Mouse (Mus musculus) kidney, adult 8-10 months (tissue): Measurements from ENCODE around the gene Dusp27.

Experiments
- DNase-seq, 2 experiments: peaks; one replicate each; pipeline ENCODE4 v3.0.0; 2022

Dusp27 gene

DNA sequence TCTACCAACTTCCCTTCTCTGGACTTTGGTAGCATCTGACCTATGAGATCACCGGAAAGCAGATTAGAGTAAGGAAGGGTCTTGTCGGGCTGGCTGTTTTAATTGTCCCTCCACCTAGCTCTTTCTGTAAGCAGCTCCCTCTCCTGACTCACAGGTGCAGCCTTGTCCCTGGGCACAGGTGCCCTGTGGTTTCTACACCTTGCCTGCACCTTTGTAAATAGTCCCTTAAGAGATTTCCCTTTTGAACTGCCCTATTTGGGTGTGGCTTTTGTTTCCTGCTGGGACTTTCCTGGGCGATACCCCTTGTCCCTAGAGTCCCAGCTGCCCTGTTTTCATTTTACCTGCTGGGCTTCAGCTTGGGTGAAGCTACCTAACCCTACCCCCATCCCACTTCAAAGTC is 33.3 kb downstream of the Dusp27 start:
- DNase-seq, result no peak

DNA sequence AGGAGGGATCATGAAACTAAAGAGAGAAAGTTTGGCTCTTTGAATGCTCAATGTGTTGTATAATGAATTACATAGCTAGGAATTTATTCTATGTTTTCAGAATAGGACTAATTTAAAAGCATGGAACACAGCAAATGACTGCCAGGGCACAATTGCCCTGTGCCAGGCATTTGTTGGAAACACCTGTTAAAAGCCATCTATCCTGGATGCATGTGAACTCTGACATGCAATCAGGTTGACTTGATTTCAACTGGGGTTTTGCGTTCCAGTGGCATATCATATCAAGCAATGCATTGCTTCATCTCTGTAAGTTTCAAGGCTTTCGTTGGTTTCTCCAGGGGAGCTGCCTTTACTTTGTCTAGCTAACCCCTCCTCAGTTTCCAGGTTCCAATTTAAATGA is 37.4 kb downstream of the Dusp27 start:
- DNase-seq, result no peak

DNA sequence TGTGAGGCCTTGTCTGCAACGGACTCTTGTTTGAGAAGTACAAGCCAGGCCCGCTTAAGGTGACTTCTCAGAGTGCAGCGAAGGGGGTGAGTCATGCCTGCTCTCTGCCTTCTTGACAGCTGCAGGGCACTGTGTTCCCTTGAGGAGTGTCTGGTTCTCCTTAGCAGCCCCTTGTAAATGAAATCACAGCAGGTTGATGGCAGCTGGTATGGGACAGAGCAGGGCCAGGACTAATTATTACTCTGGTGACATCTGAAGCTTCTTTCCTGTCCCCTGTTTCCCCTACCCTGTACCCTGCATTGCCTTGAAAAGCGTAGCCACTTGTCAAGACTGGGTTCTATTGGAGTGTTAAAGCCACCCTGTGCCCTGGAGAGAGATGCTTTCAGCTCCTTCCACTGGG is 38.0 kb downstream of the Dusp27 start:
- no peak for DNase-seq

DNA sequence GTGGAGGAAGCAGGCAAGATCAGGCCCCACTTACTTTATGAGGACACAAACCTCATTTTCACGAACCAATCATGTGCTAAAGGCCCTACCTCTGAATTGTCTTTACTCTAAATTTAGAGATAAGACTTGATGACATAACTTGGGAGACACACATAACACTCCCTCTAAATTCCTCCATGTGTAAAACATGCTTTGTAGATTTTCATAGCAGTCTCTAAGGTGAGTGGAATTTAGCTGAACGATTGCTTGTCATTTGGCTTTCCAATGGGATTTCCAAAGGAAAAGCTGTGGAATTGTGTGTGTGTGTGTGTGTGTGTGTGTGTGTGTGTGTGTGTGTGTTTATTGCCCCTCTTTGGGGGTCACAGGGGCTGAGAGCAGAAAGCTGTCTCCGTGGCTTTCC is 38.4 kb downstream of the Dusp27 start:
- no peak for DNase-seq

DNA sequence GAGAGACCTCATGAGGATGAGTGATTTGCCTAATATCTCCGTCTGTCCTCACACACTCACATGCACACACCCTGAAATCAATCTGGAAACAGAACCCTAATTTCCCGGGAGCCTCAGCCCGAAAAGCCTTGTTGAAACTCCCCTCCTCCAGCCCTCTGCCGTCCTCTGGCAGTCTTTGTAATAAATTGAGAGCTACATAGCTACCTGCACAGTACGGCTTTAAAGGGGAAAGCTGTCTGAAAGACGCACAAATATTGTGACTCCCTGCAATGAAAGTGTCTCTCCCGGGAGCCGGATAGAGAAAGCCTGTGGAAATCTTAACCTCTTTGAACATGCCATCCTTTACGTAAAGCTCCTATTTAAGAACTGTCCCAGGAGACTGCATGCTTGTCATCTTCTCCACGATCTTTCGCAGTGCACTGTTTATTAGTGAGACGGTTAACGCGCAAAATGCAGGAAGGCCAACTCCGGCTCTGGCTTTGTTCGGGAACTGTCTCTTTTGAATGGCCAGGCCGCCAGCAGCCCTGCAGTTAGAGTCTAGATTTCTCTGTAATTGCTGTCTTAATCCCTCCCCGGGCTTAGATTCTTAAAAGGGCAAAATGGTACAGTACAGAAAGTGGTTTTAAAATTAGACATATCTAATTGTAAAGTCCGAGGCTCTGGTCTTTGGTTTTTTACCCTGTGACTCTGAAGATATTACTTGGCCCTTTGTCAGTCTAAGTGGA is 39.1 kb downstream of the Dusp27 start:
- DNase-seq, result no peak

DNA sequence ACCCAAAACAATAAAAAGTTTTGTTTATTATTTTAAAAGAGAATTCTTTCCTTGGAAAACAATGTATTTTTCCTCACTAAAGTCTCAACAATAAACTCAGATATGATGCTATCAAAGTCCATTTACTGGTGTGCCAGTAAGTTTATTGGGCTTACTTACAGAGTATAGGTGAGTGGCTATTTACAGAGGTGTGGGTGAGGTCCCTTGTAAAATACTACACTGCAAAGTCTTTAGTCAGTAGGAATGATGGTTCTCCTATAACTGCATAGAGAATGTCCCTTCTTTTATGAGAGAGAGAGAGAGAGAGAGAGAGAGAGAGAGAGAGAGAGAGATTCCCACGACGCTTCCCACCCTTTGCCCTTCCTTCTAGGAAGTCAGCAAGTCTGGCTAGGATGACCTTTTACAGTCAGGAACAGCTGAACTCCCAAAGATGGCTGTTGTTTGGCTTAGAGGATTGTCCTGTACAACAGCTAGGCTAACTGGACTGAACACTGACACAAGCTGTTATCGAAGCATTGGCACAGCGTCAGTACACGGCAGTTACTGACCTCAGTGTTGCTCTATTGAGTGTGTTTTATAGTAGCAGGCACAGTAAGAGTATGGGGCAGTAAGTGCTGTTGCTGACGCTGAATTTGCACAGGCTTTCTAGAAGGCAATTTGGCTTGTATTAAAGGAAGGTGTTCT is 50.5 kb downstream of the Dusp27 start:
- no peak for DNase-seq

DNA sequence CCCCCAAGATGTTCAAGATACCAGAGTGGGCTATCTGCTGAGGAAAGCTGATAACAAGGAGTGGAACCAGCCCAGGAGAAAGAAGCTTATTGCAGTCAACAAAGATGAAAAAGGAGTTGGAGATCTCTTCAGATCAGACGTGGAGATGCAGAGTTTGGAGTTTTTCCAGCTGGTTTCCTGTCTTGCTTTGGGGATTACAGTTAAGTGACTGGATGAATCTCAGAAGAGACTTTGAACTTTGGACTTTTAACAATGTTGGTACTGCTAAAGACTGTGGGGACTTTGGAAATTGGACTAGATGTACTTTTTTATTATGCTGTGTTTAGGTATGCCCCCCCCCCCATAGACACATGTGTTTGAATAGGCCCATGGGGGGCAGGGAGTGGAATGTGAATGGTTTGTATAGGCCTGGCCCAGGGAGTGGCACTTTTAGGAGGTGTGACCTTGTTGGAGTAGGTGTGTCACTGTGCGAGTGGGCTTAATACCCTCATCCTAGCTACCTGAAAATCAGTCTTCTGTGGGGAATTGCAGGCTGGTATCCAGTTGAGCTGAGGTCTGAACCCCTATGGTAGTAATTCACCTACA is 59.8 kb downstream of the Dusp27 start:
- peak in 1 of 2 experiments; percentile 19 for DNase-seq

DNA sequence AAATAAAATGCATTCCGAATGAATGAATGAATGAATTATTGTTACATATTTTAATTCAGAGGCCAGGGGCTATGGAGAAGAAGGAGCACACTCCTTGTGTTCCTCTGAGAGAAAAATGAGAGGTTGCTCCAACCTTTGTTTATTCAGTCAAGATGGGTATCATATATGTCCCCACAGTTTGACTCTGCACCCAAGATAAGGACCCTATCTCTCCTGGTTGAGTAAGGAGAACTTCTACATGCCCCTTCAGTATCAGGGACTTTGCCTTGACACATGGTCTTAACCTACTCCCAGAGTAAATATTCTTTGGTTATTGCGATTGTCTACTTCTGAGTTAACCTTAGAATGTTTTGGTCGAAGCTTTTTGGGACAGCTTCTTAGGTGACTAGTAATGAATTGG is 63.9 kb downstream of the Dusp27 start:
- no peak for DNase-seq

DNA sequence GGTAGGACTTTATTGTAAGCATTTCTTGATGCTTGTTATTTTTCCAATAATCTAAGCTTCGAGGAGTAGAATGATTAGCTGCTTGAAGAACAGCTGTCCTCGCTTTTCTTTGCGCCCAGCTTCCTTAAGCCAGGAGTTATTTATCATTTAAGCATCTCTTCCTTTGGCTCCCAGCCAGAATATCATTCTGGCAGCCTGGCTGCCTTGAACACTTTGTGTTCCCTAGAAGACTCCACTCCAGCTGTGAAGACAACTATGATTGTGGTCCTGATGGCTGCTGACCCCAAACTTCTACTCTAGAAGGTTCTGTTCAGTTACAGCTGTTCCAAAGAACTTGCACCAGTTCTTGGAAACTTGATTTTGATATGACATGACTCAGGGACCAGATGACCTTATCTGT is 66.2 kb downstream of the Dusp27 start:
- no peak for DNase-seq

DNA sequence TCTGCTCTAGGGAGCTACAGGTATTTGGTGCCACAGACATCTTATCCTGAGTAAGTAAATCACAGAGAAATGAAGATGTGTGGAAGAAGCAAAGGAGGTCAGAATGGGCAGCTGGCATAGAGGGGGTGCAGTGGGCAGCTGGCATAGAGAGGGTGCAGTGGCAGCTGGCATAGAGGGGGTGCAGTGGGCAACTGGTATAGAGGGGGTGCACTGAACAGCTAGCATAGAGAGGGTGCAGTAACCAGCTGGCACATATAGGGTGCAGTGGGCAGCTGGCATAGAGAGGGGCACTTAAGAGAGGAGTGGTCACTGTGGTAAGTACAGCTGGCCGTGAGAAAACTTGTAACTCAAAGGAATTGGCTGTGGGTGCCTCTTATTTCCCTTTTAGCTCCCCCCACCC is 67.3 kb downstream of the Dusp27 start:
- DNase-seq, result no peak

DNA sequence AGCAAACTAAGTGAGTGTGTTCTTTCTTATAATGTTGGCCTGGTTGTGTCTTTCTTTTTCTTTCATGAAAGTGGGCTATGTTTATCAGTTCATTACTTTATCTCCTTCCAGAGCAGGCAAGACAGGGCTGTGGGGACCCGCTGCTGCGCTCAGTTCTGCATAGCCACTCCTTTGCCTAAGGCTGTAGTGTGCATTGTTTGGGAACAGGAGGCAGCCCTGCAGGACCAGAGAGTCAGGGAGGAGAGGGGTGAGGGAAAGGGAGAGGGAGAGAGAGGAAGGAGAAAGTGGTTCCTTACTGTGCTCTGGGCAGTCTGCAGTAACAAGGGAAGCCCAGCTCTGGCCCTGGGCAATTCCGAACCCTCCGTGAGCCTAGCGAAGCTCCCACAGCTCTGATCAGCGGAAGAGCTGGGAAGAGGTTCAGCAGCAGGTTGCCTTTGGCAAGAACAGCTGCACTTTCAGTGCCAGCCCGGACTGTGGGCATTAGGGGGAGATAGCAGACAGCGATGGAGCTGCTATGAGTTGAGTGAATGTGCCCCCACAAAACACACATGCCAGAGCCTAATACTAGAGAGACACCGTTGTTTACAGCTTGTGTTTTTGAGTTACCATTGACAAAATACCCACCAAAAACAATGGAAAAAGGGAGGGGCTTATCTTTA is 71.5 kb downstream of the Dusp27 start:
- DNase-seq, result no peak

DNA sequence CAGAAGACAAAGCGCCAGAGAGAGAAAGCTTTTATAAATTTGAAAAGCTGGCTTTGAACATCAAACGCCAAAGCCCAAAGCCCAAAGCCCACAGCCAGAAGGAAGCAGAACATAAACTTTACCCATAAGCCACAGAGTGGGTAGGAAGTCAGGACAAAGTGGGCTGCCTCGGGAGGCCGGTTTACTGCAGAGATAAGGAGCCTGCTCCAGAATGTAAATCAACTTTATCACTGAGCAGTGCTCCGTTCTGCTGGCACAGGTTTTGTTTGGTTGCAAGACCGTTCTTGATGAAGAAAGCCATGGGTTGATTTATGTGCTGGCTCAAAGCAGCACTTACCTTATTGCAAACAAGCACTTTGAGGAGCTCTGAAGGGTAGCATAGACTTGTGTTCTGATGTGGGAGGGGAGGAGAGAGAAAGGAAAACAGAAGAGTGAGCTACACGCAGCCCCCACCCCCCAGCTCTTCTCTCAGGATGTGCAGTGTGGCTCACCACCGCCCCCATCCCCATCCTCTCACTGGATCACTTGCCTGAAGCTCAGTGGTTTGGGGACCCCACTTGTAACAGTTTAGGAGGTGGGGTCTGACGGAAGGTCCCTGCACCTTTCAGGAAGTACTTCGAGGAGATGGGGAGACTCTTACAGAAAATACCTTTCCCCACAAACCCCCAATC is 74.3 kb downstream of the Dusp27 start:
- no peak for DNase-seq

DNA sequence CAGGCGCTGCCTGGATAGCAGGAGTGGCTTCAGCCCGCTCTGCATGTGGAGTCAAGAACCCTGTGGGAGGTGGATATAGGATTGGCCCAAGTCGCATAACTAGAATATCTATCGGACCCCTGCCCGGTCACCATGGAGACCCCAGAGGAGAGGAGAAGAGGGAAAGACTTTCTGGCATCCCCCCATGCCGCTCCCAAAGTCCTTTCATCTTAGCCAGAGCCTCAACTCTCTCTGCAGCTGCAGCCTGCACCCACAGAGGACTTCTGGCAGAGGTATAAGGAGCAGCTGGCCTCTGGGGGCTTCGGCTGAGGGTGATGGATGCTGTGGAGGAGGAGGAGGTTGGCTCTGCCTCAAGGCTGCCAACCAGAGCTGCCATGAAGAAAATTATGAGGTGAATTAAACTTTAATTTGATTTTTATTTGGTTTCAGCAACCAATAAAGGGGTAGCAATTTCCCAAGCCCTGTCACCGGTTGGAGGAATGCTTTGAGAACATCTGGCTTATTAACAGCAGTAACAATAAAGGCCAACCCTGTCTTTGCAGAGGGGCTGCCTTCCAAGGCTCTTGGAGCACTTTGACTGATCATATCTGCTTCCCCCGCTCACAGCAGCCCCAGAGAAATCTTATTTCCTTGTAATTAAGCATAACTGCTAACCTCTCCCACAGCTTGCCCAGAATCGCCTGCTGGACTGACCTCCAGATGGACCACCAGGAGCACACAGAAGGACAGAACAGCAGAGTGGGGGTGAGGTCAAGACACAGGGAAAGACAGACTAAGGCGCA is 78.5 kb downstream of the Dusp27 start:
- DNase-seq, result no peak

DNA sequence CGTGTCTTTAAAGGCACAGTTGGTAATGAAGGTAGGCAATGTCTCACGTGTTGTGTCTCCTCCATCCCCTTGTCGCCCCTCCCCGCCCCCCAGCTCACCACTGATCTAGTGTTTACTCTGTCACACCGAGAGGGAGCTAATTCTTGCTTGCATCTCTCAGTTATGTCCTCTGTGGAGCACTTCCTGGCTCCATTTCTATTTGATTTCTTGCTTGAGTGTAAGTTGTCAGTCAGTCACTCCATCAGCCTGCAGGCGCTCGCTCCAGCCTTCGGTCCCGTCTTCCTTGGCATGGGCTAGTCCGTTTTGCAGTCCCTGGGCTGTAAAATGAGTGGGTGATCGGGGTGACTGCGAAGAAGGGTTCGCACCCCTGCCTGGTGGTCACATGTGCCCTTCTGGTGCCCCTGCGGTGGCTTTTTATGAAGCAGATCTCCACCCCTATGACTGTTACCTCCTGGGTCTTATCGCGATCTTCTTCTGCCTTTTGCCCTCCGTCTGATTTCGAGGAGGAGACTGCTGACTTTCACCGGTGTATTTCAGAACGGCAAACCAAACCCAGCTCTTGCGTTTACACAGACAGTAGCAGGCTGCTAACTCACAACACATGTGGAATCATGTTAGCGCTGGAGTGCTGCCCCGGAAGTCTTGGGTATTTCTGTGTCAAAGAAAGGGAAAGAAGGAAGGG is 79.4 kb downstream of the Dusp27 start:
- DNase-seq, result no peak
